Mouse (Mus musculus) megakaryocyte, embryonic 14.5 days (primary cell): ENCODE results near the gene Tppp2.

Source experiments
- FLI1 ChIP-seq: IDR thresholded peaks from 2 replicates; pipeline ENCODE4 v1.6.1; 2012; ENCODE audit warnings: low read length, inconsistent platforms, mixed read lengths
- GATA1 ChIP-seq: IDR thresholded peaks from 3 replicates; pipeline ENCODE4 v1.6.1; 2012; ENCODE audit warnings: mixed read lengths, low read length, inconsistent platforms, borderline replicate concordance

DNA sequence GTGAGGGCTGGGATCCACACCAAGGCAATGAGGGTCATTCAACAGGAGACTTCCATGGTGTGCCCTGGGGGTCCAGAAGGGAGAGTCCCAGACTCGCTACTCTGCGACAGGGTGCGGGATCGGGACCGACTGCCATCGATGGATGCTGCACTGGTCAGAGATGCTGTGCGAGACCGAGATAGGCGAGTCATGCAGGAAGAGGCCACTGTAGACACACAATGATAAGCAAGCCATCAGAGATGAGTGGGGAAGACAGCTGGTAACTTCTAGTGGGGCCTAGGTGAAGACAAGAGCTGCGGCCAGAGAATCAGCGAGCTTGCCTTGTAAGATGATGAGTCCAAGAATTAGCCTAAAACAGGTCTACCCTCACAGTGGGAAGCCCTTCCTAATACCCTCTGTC, 12.1 kb upstream of the Tppp2 start:
- TF ChIP-seq FLI1 (no peak), GATA1 (no peak)
